Mouse (Mus musculus) MEL (cell line): ENCODE measurements around the gene Plekhg2. TPM values are rescaled to one million over a fixed set of nuclear protein-coding genes. Genes with fewer than 3 reads are reported as not detected.

ENCODE experiments used
- DNase-seq: peaks from one replicate; pipeline ENCODE4 v3.0.0; 2011; ENCODE audit warnings: low read depth, low spot score
- H3K27ac ChIP-seq: 2 replicates; pipeline ENCODE4 v1.5.1; 2012; ENCODE audit warnings: low read depth, mild to moderate bottlenecking, control low read depth, low read length, moderate library complexity; ENCODE audit not compliant: control insufficient read depth
- H3K27me3 ChIP-seq, 2 experiments: fragments of 150-350 bp in 1 of 2; sonication (generic) in 1 of 2; 2 replicates each; pipeline ENCODE4 v1.6.1; 2012; ENCODE audit warnings: low read length in 2 of 2, mild to moderate bottlenecking in 2 of 2, improper control_type of control experiment in 1 of 2, moderate library complexity in 1 of 2; ENCODE audit not compliant: insufficient read depth in 2 of 2, control insufficient read depth in 1 of 2
- H3K36me3 ChIP-seq, 2 experiments: 2 replicates each; pipeline ENCODE4 v1.6.1; 2012 to 2014; ENCODE audit warnings: low read length in 2 of 2, improper control_type of control experiment in 1 of 2, inconsistent platforms in 1 of 2, mild to moderate bottlenecking in 1 of 2; ENCODE audit not compliant: insufficient read depth in 2 of 2, control insufficient read depth in 1 of 2
- H3K4me1 ChIP-seq, 2 experiments: fragments of 150-350 bp in 1 of 2; sonication (generic) in 1 of 2; 2 replicates each; pipeline ENCODE4 v1.6.1; 2012; ENCODE audit warnings: low read length in 2 of 2, improper control_type of control experiment in 1 of 2, mild to moderate bottlenecking in 1 of 2; ENCODE audit not compliant: insufficient read depth in 2 of 2, control insufficient read depth in 1 of 2
- H3K4me3 ChIP-seq, 2 experiments: fragments of 150-350 bp in 1 of 2; sonication (generic) in 1 of 2; 2 replicates each; pipeline ENCODE4 v1.5.1; 2012; ENCODE audit warnings: low read depth in 2 of 2, low read length in 2 of 2, mild to moderate bottlenecking in 2 of 2, moderate library complexity in 2 of 2, control low read depth in 1 of 2, improper control_type of control experiment in 1 of 2; ENCODE audit not compliant: control insufficient read depth in 1 of 2, insufficient read depth in 1 of 2
- H3K79me2 ChIP-seq: 2 replicates; pipeline ENCODE4 v1.6.1; 2012; ENCODE audit warnings: mild to moderate bottlenecking, low read length, moderate library complexity; ENCODE audit not compliant: control insufficient read depth, poor library complexity, insufficient read depth
- H3K9ac ChIP-seq: 2 replicates; pipeline ENCODE4 v1.6.1; 2012; ENCODE audit warnings: low read depth, mild to moderate bottlenecking, control low read depth, low read length, moderate library complexity; ENCODE audit not compliant: control insufficient read depth, poor library complexity, severe bottlenecking
- H3K9me3 ChIP-seq: fragments of 150-350 bp; sonication (generic); replicated peaks from 2 replicates; pipeline ENCODE4 v1.6.1; 2012; ENCODE audit warnings: mild to moderate bottlenecking, low read length, improper control_type of control experiment, moderate library complexity; ENCODE audit not compliant: insufficient read depth
- CTCF ChIP-seq, 3 experiments: IDR thresholded peaks in 2 of 3; conservative IDR thresholded peaks in 1 of 3; 2 replicates each; pipeline ENCODE4 v1.5.1; 2011 to 2012; ENCODE audit warnings: low read length in 3 of 3, low read depth in 2 of 3, mild to moderate bottlenecking in 2 of 3, improper control_type of control experiment in 1 of 3, inconsistent platforms in 1 of 3, mixed read lengths in 1 of 3, moderate library complexity in 1 of 3; ENCODE audit not compliant: control insufficient read depth in 1 of 3, insufficient read depth in 1 of 3, poor library complexity in 1 of 3, severe bottlenecking in 1 of 3
- GATA1 ChIP-seq: IDR thresholded peaks from 2 replicates; pipeline ENCODE4 v1.6.1; 2011; ENCODE audit warnings: low read depth, low read length, improper control_type of control experiment
- RAD21 ChIP-seq: IDR thresholded peaks from 2 replicates; pipeline ENCODE4 v1.6.1; 2011; ENCODE audit warnings: mild to moderate bottlenecking, low read depth, low read length, improper control_type of control experiment
- RCOR1 ChIP-seq: IDR thresholded peaks from 2 replicates; pipeline ENCODE4 v1.6.1; 2012; ENCODE audit warnings: low read depth, mild to moderate bottlenecking, inconsistent platforms, low read length, improper control_type of control experiment
- SIN3A ChIP-seq: IDR thresholded peaks from 2 replicates; pipeline ENCODE4 v1.6.1; 2012; ENCODE audit warnings: low read length, improper control_type of control experiment, inconsistent platforms
- SMC3 ChIP-seq: IDR thresholded peaks from 2 replicates; pipeline ENCODE4 v1.6.1; 2011; ENCODE audit warnings: low read depth, low read length, improper control_type of control experiment
- TAL1 ChIP-seq: IDR thresholded peaks from 2 replicates; pipeline ENCODE4 v1.6.1; 2012; ENCODE audit warnings: mild to moderate bottlenecking, inconsistent platforms, low read length, moderate library complexity, mixed read lengths
- UBTF ChIP-seq: IDR thresholded peaks from 2 replicates; pipeline ENCODE4 v1.6.1; 2012; ENCODE audit warnings: low read depth, mild to moderate bottlenecking, inconsistent platforms, low read length, improper control_type of control experiment, moderate library complexity, borderline replicate concordance; ENCODE audit not compliant: insufficient read depth
- ZC3H11A ChIP-seq: IDR thresholded peaks from 2 replicates; pipeline ENCODE4 v1.6.1; 2012; ENCODE audit warnings: low read depth, mild to moderate bottlenecking, inconsistent platforms, low read length, improper control_type of control experiment
- ZNF384 ChIP-seq: IDR thresholded peaks from 2 replicates; pipeline ENCODE4 v1.6.1; 2012; ENCODE audit warnings: low read depth, mild to moderate bottlenecking, inconsistent platforms, low read length, improper control_type of control experiment
- polyA plus RNA-seq, 2 experiments: library from polyadenylated mRNA; stranded (reverse) in 1 of 2; unstranded in 1 of 2; fragments of >175 nt in 1 of 2; fragments of >200 nt in 1 of 2; gene quantifications; 2 replicates each; pipeline versions ENCODE4 v1.2.1 to v1.2.4; 2012; ENCODE audit warnings: low replicate concordance in 2 of 2, low read depth in 1 of 2; ENCODE audit not compliant: insufficient read length in 2 of 2, insufficient read depth in 1 of 2, missing spikeins in 1 of 2
- total RNA-seq: library from RNA; depleted of rRNA; stranded (reverse); fragments of 300-350 nt; gene quantifications from 2 replicates; pipeline ENCODE4 v1.2.3, GENCODE M21; 2012

Plekhg2 gene
- total and polyA plus RNA-seq, 3 experiments, result 1.1 to 9.2 TPM; not detected in 1

DNA sequence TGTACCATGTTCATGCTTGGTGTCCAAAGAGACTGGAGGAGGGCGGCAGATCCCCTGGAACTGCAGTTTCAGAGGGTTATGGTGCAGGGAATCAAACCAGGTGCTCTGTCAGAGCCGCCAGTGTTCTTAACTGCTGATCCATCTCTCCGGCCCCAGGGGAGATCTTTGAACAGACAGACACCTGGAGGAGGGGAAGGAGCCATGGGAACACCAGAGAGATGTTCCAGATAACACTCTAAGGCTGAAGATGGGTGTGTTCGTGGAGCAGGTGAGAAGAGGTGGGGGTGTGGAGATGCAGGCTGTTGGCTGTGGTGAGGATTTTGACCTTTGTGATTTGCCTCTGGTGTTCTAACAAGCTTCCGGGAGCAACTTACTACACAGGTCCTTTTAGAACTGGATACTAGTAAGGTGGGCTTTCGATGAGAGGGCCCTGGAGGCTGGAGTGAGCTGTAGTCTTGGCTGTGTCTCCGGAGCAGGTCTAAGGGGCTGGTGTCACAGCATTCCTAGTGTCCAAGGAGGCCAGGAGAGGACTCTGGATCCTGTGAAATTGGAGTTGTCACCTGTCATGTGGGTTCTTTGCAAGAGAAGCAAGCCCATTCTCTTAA, 1.6 kb upstream of the Plekhg2 start:
- H3K27me3 ChIP-seq, result no peaks in the 10 kb centered on the region
- peaks cover 5% of the 10 kb centered on the region for H3K79me2 ChIP-seq
- no peak overlapping the region for H3K27ac ChIP-seq
- H3K9ac ChIP-seq, result no peak overlapping the region
- H3K36me3 ChIP-seq, result peaks cover 0 to 7% of the 10 kb centered on the region in 2 experiments; a peak in 2 of 4 replicates
- no peak for TF ChIP-seq ZNF384
- TF ChIP-seq, all 39 proteins: peak for 0
- Histone ChIP-seq H3K4me1 (peaks cover 0 to 16% of the 10 kb centered on the region in 2 experiments; a peak in 2 of 4 replicates), H3K4me3 (no peak overlapping the region), H3K9me3 (no peaks in the 10 kb centered on the region)
- DNase-seq, result peak; percentile 50

DNA sequence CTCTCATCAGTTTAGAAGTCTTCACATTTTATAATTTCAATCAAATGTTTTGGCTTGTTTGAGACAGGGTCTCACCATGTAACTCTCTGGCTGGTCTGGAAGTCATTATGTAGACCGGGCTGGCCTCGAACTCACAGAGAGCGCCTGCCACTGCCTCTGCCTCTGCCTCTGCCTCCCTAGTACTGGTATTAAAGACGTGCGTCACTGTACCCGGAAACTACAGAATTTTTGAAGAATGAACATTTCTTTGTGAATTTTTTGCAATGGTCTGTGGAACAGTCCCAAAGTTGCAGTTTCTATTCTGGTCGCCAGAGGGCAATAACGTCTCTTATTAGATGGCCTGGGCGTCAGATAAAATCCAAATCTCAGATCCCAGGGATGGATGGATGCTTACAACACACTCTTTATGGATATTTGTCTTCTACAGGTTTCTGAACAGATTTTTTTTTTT, 757 bp upstream of the Plekhg2 start:
- H3K36me3 ChIP-seq, result peaks cover 0 to 7% of the 10 kb centered on the region in 2 experiments; a peak in 2 of 4 replicates
- peak; percentile 89 for DNase-seq
- peak overlapping the region; percentile 63 for H3K27ac ChIP-seq
- peak overlapping the region; percentile 22 to 61 for H3K4me3 ChIP-seq
- peaks cover 2% of the 10 kb centered on the region; the same call in 1 of the 2 replicates for H3K79me2 ChIP-seq
- TF ChIP-seq TAL1, result no peak
- peak; percentile 89 for TF ChIP-seq SMC3
- TF ChIP-seq RCOR1, result peak; percentile 60; the same call in 1 of the 2 replicates
- TF ChIP-seq ZNF384, result 0 out of 2 replicates have a peak, but pooled peaks have one; percentile 59
- no peak; the same call in 1 of the 2 replicates for TF ChIP-seq SIN3A
- peak; percentile 86 for TF ChIP-seq ZC3H11A
- TF ChIP-seq CTCF (IDR thresholded peaks at IDR 0.05 in 2 of 3, conservative IDR thresholded peaks at IDR 0.05 in 1 of 3; ENCODE audit: control insufficient read depth in 1 of 3, insufficient read depth in 1 of 3, low read depth in 2 of 3, low read length in 3 of 3, poor library complexity in 1 of 3, severe bottlenecking in 1 of 3), result peak; percentile 29 to 83 (median 77); a peak in 5 of 6 replicates
- peak; percentile 59 for TF ChIP-seq GATA1
- peak; percentile 82 for TF ChIP-seq RAD21
- no peaks in the 10 kb centered on the region for H3K9me3 ChIP-seq
- H3K27me3 ChIP-seq, result no peaks in the 10 kb centered on the region
- peaks cover 0 to 14% of the 10 kb centered on the region in 2 experiments; a peak in 2 of 4 replicates for H3K4me1 ChIP-seq
- peak overlapping the region; percentile 63 for H3K9ac ChIP-seq

DNA sequence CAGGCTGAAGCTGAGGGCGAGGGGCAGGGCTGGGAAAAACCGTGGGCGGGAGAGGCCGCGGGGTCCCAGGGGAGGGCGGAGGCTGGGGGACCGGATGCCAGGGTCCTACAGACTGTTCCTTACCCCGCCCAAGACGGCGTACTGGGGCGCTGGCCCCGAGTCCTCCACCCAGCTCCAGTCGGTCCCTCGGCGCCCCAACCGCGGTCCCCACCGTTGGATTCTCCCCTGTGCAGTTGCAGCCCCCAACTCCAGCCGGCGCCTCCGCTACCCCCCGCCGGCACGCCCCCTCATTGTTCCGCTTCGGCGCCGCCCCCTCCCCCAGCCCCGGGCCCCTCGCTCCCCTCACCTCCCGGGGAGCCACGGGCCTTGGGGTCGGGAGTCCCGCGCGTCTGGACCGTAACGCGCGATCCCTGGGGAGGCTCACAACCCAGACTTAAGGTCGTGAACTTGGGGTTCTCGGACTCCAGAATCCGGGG, 847 bp downstream of the Plekhg2 start:
- no peaks in the 10 kb centered on the region for H3K27me3 ChIP-seq
- H3K9ac ChIP-seq, result peak overlapping the region; percentile 88
- H3K36me3 ChIP-seq, result peaks cover 0 to 7% of the 10 kb centered on the region in 2 experiments; a peak in 2 of 4 replicates
- H3K27ac ChIP-seq, result no peak overlapping the region
- no peaks in the 10 kb centered on the region for H3K9me3 ChIP-seq
- DNase-seq, result peak; percentile 50
- H3K4me1 ChIP-seq, result peaks cover 0 to 10% of the 10 kb centered on the region in 2 experiments; a peak in 2 of 4 replicates
- H3K4me3 ChIP-seq, result peak overlapping the region; percentile 62 to 79
- H3K79me2 ChIP-seq, result peaks cover 2% of the 10 kb centered on the region; the same call in 1 of the 2 replicates
- TF ChIP-seq GATA1 (no peak), UBTF (0 out of 2 replicates have a peak, but pooled peaks have one; percentile 63), SIN3A (no peak)
- TF ChIP-seq, all 39 proteins: peak for 1
